12 mouse cellular contexts compared by ENCODE assay signal in the genomic region with DNA sequence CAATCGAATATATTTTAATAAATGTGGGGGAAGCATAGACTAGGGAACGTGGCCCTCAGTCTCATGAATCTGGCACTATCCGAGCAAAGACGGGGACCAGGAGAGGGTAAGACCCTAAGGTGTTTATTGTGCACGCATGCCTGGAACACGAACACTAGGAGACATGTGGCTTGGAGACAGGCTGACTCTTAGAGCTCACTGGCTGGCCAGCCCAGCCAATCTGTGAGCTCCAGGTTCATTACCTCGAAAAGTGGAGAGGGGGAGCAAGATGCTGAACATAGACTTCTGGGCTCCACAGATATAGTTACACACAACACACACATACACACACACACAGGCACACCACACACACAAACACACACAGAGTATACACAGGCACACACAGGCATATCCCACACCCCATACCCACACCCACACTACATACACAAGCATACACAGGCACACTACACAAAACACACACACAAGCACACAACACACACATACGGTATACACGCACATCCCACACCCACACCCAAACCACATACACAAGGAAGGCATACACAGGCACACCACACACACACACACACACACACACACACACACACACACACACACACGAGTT. TPM values are rescaled to one million over a fixed set of nuclear protein-coding genes. Genes with fewer than 3 reads are reported as not detected.
A peak's percentile ranks its signal among the peaks of the same experiment; 100 is the strongest.
DNase-seq lines count a peak whose midpoint lies in the region; ATAC-seq lines count a peak whose summit lies in the region.
"Had no signal": no experiment of that assay in that cellular context is flagged by ENCODE, and none has a peak within 500 bp of the region (broad histone marks: within the 10 kb centered on the region; RNA-seq: fewer than 3 reads in every experiment).

No protein-coding gene starts in this region.

- H3K36me3 ChIP-seq in heart, embryonic 10.5 days, result peaks cover 12% of the 10 kb centered on the region
- H3K36me3 ChIP-seq in midbrain, embryonic 13.5 days, result 0 out of 2 replicates have a peak, but pooled peaks cover 4% of the 10 kb centered on the region
- no peaks in the 10 kb centered on the region for H3K36me3 ChIP-seq in midbrain, embryonic 11.5 days (ENCODE audit: control insufficient read depth, insufficient read depth, low read length)
- peaks cover 3% of the 10 kb centered on the region; the same call in 1 of the 2 replicates for H3K36me3 ChIP-seq in hindbrain, embryonic 16.5 days (ENCODE audit: control insufficient read depth, insufficient read depth, low read length)
- no peaks in the 10 kb centered on the region for H3K36me3 ChIP-seq in neural tube, embryonic 14.5 days (ENCODE audit: control insufficient read depth, insufficient read depth, low read length)

- no peak overlapping the region for H3K4me3 ChIP-seq in heart, embryonic 10.5 days
- H3K4me3 ChIP-seq in midbrain, embryonic 13.5 days (replicated peaks), result no peak overlapping the region
- H3K4me3 ChIP-seq in midbrain, embryonic 11.5 days (ENCODE audit: low read depth, low read length), result no peak overlapping the region
- no peak overlapping the region for H3K4me3 ChIP-seq in hindbrain, embryonic 16.5 days (ENCODE audit: low read length)
- H3K4me3 ChIP-seq in neural tube, embryonic 14.5 days (ENCODE audit: low read depth, low read length), result no peak overlapping the region
- H3K4me3 ChIP-seq: megakaryocyte, embryonic 14.5 days had no signal

- H3K4me2 ChIP-seq in midbrain, embryonic 13.5 days (replicated peaks), result no peak overlapping the region
- H3K4me2 ChIP-seq in midbrain, embryonic 11.5 days, result no peak overlapping the region
- no peak overlapping the region for H3K4me2 ChIP-seq in hindbrain, embryonic 16.5 days (ENCODE audit: low read length)
- H3K4me2 ChIP-seq in neural tube, embryonic 14.5 days (ENCODE audit: low read depth, low read length), result no peak overlapping the region

- DNase-seq in heart, embryonic 10.5 days (ENCODE audit: low spot score), result no peak
- no peak for DNase-seq in heart, postnatal 36 days
- no peak for DNase-seq in midbrain, embryonic 11.5 days (ENCODE audit: low spot score, missing footprints)
- no peak for DNase-seq in gastrocnemius, postnatal 25 days
- DNase-seq: embryo, embryonic 11 days; kidney, postnatal 14 days; right cerebral cortex, postnatal 4 days had no signal

- 0 out of 2 replicates have a peak overlapping the region, but pooled peaks have one; percentile 5 for H3K9ac ChIP-seq in midbrain, embryonic 13.5 days (replicated peaks)
- H3K9ac ChIP-seq in midbrain, embryonic 11.5 days (ENCODE audit: low read length), result no peak overlapping the region
- H3K9ac ChIP-seq in hindbrain, embryonic 16.5 days (ENCODE audit: low read depth, low read length), result no peak overlapping the region
- H3K9ac ChIP-seq in neural tube, embryonic 14.5 days (replicated peaks; ENCODE audit: low read depth, low read length), result no peak overlapping the region
- H3K9ac ChIP-seq: liver, embryonic 14.5 days had no signal

- H3K4me1 ChIP-seq in heart, embryonic 10.5 days, result peaks cover 31% of the 10 kb centered on the region
- H3K4me1 ChIP-seq in midbrain, embryonic 13.5 days (replicated peaks), result 0 out of 2 replicates have a peak, but pooled peaks cover 12% of the 10 kb centered on the region
- no peaks in the 10 kb centered on the region for H3K4me1 ChIP-seq in midbrain, embryonic 11.5 days (ENCODE audit: control insufficient read depth, insufficient read depth, low read length)
- peaks cover 9% of the 10 kb centered on the region for H3K4me1 ChIP-seq in hindbrain, embryonic 16.5 days (ENCODE audit: control insufficient read depth, insufficient read depth, low read depth, low read length)
- H3K4me1 ChIP-seq in neural tube, embryonic 14.5 days (ENCODE audit: control insufficient read depth, insufficient read depth, low read length), result no peaks in the 10 kb centered on the region

- peak overlapping the region; percentile 69 for H3K27ac ChIP-seq in heart, embryonic 10.5 days
- H3K27ac ChIP-seq in midbrain, embryonic 13.5 days, result no peak overlapping the region
- no peak overlapping the region for H3K27ac ChIP-seq in midbrain, embryonic 11.5 days (ENCODE audit: low read depth, low read length)
- no peak overlapping the region for H3K27ac ChIP-seq in hindbrain, embryonic 16.5 days (ENCODE audit: low read depth, low read length)
- no peak overlapping the region for H3K27ac ChIP-seq in neural tube, embryonic 14.5 days (ENCODE audit: low read depth, low read length)
- H3K27ac ChIP-seq: liver, embryonic 14.5 days had no signal

- H3K27me3 ChIP-seq in heart, embryonic 10.5 days (ENCODE audit: insufficient read depth, poor library complexity, severe bottlenecking), result no peaks in the 10 kb centered on the region
- H3K27me3 ChIP-seq in midbrain, embryonic 13.5 days, result no peaks in the 10 kb centered on the region
- no peaks in the 10 kb centered on the region for H3K27me3 ChIP-seq in midbrain, embryonic 11.5 days (ENCODE audit: control insufficient read depth, insufficient read depth, low read length)
- no peaks in the 10 kb centered on the region for H3K27me3 ChIP-seq in hindbrain, embryonic 16.5 days (replicated peaks; ENCODE audit: control insufficient read depth, insufficient read depth, low read length)
- H3K27me3 ChIP-seq in neural tube, embryonic 14.5 days (ENCODE audit: control insufficient read depth, insufficient read depth, low read length), result no peaks in the 10 kb centered on the region
- H3K27me3 ChIP-seq: megakaryocyte, embryonic 14.5 days had no signal

- intact Hi-C loops in heart, postnatal 36 days (cut with DNase I), result no loop called here

- no peaks in the 10 kb centered on the region for H3K9me3 ChIP-seq in heart, embryonic 10.5 days
- no peaks in the 10 kb centered on the region for H3K9me3 ChIP-seq in midbrain, embryonic 13.5 days
- no peaks in the 10 kb centered on the region for H3K9me3 ChIP-seq in midbrain, embryonic 11.5 days (ENCODE audit: control insufficient read depth, low read length)
- no peaks in the 10 kb centered on the region; the same call in 1 of the 2 replicates for H3K9me3 ChIP-seq in hindbrain, embryonic 16.5 days (ENCODE audit: control insufficient read depth, low read length)
- no peaks in the 10 kb centered on the region for H3K9me3 ChIP-seq in neural tube, embryonic 14.5 days (ENCODE audit: control insufficient read depth, low read length)
- H3K9me3 ChIP-seq: megakaryocyte, embryonic 14.5 days had no signal

- 79% methylated on average over 10 of the region's 10 CpGs for WGBS in heart, embryonic 10.5 days
- 86% methylated on average over 10 of the region's 10 CpGs for WGBS in midbrain, embryonic 13.5 days
- 89% methylated on average over 10 of the region's 10 CpGs for WGBS in midbrain, embryonic 11.5 days
- WGBS in hindbrain, embryonic 16.5 days, result 82% methylated on average over 10 of the region's 10 CpGs
- 83% methylated on average over 10 of the region's 10 CpGs for WGBS in neural tube, embryonic 14.5 days

- ATAC-seq in midbrain, embryonic 13.5 days, result peak; percentile 55
- ATAC-seq in midbrain, embryonic 11.5 days (ENCODE audit: low FRiP score), result no peak
- peak; percentile 85 for ATAC-seq in hindbrain, embryonic 16.5 days
- ATAC-seq in neural tube, embryonic 14.5 days (ENCODE audit: low read depth), result peak; percentile 35; the same call in 1 of the 2 replicates

RNA-seq across cellular contexts. Expression of a gene that starts 52.0 kb away (rescaled TPM):
- 25.6 and 30.3 TPM in 2 replicates for polyA plus RNA-seq in heart, embryonic 10.5 days (2016; fragmentation: Nextera tagmentation; extraction: Ambion mirVana)
- total RNA-seq in heart, postnatal 36 days (2021), result 1 to 10 TPM; 6.2 to 8.7 TPM
- polyA plus RNA-seq in midbrain, embryonic 13.5 days (2015; fragmentation: Nextera tagmentation; extraction: Ambion mirVana), result 29.8 and 37.2 TPM in 2 replicates
- polyA plus RNA-seq in midbrain, embryonic 11.5 days (2014; fragmentation: Nextera tagmentation; extraction: Ambion mirVana), result 33.3 and 36.0 TPM in 2 replicates
- polyA plus RNA-seq in hindbrain, embryonic 16.5 days (2015; fragmentation: Nextera tagmentation; extraction: Ambion mirVana), result 38.7 and 39.5 TPM in 2 replicates
- polyA plus RNA-seq in neural tube, embryonic 14.5 days (2014; fragmentation: Nextera tagmentation; extraction: Ambion mirVana), result 47.9 and 52.2 TPM in 2 replicates
- 1 to 10 TPM; 4.9 to 5.3 TPM for total RNA-seq in gastrocnemius, postnatal 25 days (2021)
